Mouse (Mus musculus) lung, embryonic 15.5 days (tissue): Measurements from ENCODE around the gene Gm20696. TPM values are rescaled to one million over a fixed set of nuclear protein-coding genes. Genes with fewer than 3 reads are reported as not detected.

Source experiments
- ATAC-seq: fragments of 200-750 bp; cut with Nextera tagmentation; 2 replicates; pipeline ENCODE4 v1.8.0; 2017; ENCODE audit warnings: moderate number of reproducible peaks, borderline replicate concordance; ENCODE audit not compliant: low FRiP score, low TSS enrichment; ENCODE audit errors: extremely low read depth
- H3K27ac ChIP-seq: fragments of 300-500 bp; sonication (generic); 2 replicates; pipeline ENCODE4 v1.5.1; 2015; ENCODE audit warnings: moderate library complexity, mild to moderate bottlenecking, inconsistent platforms
- H3K27me3 ChIP-seq: fragments of 300-500 bp; sonication (generic); 2 replicates; pipeline ENCODE4 v1.6.1; 2015; ENCODE audit warnings: inconsistent platforms
- H3K36me3 ChIP-seq: fragments of 300-500 bp; sonication (generic); 2 replicates; pipeline ENCODE4 v1.6.1; 2015; ENCODE audit warnings: inconsistent platforms
- H3K4me1 ChIP-seq: fragments of 300-500 bp; sonication (generic); 2 replicates; pipeline ENCODE4 v1.6.1; 2015; ENCODE audit warnings: inconsistent platforms
- H3K4me2 ChIP-seq: fragments of 300-500 bp; sonication (generic); 2 replicates; pipeline ENCODE4 v1.6.1; 2015; ENCODE audit warnings: inconsistent platforms, mild to moderate bottlenecking, moderate library complexity
- H3K4me3 ChIP-seq: fragments of 300-500 bp; sonication (generic); 2 replicates; pipeline ENCODE4 v1.5.1; 2015; ENCODE audit warnings: mild to moderate bottlenecking, inconsistent platforms
- H3K9ac ChIP-seq: fragments of 300-500 bp; sonication (generic); 2 replicates; pipeline ENCODE4 v1.6.1; 2015; ENCODE audit warnings: inconsistent platforms
- H3K9me3 ChIP-seq: fragments of 300-500 bp; sonication (generic); 2 replicates; pipeline ENCODE4 v1.6.1; 2016; ENCODE audit warnings: inconsistent platforms
- WGBS: fragments of 180-500 bp; shearing (Covaris S2); methylation state at CpG from one replicate; pipeline ENCODE4 v1.1.7; 2015; 5-methylcytosine and 5-hydroxymethylcytosine counted together
- polyA plus RNA-seq: library from polyadenylated mRNA; unstranded; fragments of >200 nt; fragmentation: Nextera tagmentation; extraction: Ambion mirVana; gene quantifications from 2 replicates; pipeline ENCODE4 v1.2.1, GENCODE M21; 2015

The Gm20696 gene
- polyA plus RNA-seq, 1 experiment from 2014 or later: 3.8 TPM

- Histone ChIP-seq H3K36me3 (no peaks in the 10 kb centered on the region), H3K4me1 (peaks cover 13% of the 10 kb centered on the region), H3K4me2 (no peak overlapping the region), H3K27me3 (no peaks in the 10 kb centered on the region), H3K9ac (no peak overlapping the region), H3K4me3 (no peak overlapping the region), H3K27ac (no peak overlapping the region), H3K9me3 (no peaks in the 10 kb centered on the region)
- ATAC-seq: no peak
- 69% methylated on average over 7 of the region's 7 CpGs for WGBS
Measured at GRCm38 (mm10) chr6:99441100-99441499, 225.5 kb downstream of the Gm20696 start.

GRCm38 (mm10) chr6:99440606-99441005 is 226.0 kb downstream of the Gm20696 start:
- H3K9me3 ChIP-seq: no peaks in the 10 kb centered on the region
- no peak overlapping the region for H3K4me3 ChIP-seq
- no peak overlapping the region for H3K27ac ChIP-seq
- H3K36me3 ChIP-seq: no peaks in the 10 kb centered on the region
- no peak overlapping the region for H3K9ac ChIP-seq
- WGBS: 87% methylated on average over 2 of the region's 2 CpGs
- no peak for ATAC-seq
- H3K27me3 ChIP-seq: no peaks in the 10 kb centered on the region
- H3K4me1 ChIP-seq: peaks cover 13% of the 10 kb centered on the region
- H3K4me2 ChIP-seq: no peak overlapping the region

- no peak overlapping the region for H3K9ac ChIP-seq
- H3K36me3 ChIP-seq: peaks cover 2% of the 10 kb centered on the region; the same call in 1 of the 2 replicates
- ATAC-seq: no peak; the same call in 1 of the 2 replicates
- no peak overlapping the region; the same call in 1 of the 2 replicates for H3K4me2 ChIP-seq
- no peaks in the 10 kb centered on the region for H3K9me3 ChIP-seq
- no peak overlapping the region for H3K4me3 ChIP-seq
- H3K4me1 ChIP-seq: peaks cover 13% of the 10 kb centered on the region
- H3K27me3 ChIP-seq: no peaks in the 10 kb centered on the region
- WGBS: 31% methylated on average over 9 of the region's 9 CpGs
- H3K27ac ChIP-seq: peak overlapping the region; percentile 33; the same call in 1 of the 2 replicates
Measured at GRCm38 (mm10) chr6:99439878-99440361, 226.7 kb downstream of the Gm20696 start.

- Histone ChIP-seq H3K27me3 (no peaks in the 10 kb centered on the region), H3K4me3 (no peak overlapping the region), H3K9ac (no peak overlapping the region), H3K9me3 (no peaks in the 10 kb centered on the region), H3K36me3 (peaks cover 7% of the 10 kb centered on the region; the same call in 1 of the 2 replicates), H3K4me1 (peaks cover 13% of the 10 kb centered on the region), H3K27ac (peak overlapping the region; percentile 33; the same call in 1 of the 2 replicates), H3K4me2 (no peak overlapping the region; the same call in 1 of the 2 replicates)
- 42% methylated on average over 9 of the region's 9 CpGs for WGBS
- ATAC-seq: no peak
Measured at GRCm38 (mm10) chr6:99439214-99439877, 227.3 kb downstream of the Gm20696 start.

- Histone ChIP-seq H3K9me3 (no peaks in the 10 kb centered on the region), H3K4me3 (no peak overlapping the region), H3K27ac (no peak overlapping the region), H3K9ac (no peak overlapping the region), H3K36me3 (peaks cover 8% of the 10 kb centered on the region; the same call in 1 of the 2 replicates), H3K4me2 (no peak overlapping the region), H3K27me3 (no peaks in the 10 kb centered on the region), H3K4me1 (peaks cover 13% of the 10 kb centered on the region)
- 84% methylated on average over 6 of the region's 6 CpGs for WGBS
- ATAC-seq: no peak
Measured at GRCm38 (mm10) chr6:99436371-99436770, 230.2 kb downstream of the Gm20696 start.

- Histone ChIP-seq H3K27me3 (no peaks in the 10 kb centered on the region), H3K36me3 (peaks cover 8% of the 10 kb centered on the region; the same call in 1 of the 2 replicates), H3K4me1 (peaks cover 7% of the 10 kb centered on the region), H3K4me3 (no peak overlapping the region), H3K9me3 (no peaks in the 10 kb centered on the region), H3K4me2 (no peak overlapping the region), H3K9ac (no peak overlapping the region), H3K27ac (no peak overlapping the region)
- no peak for ATAC-seq
- WGBS: 93% methylated on average over 10 of the region's 10 CpGs
Measured at GRCm38 (mm10) chr6:99435140-99435539, 231.5 kb downstream of the Gm20696 start.

- peaks cover 5% of the 10 kb centered on the region; the same call in 1 of the 2 replicates for H3K4me1 ChIP-seq
- H3K9ac ChIP-seq: no peak overlapping the region
- no peaks in the 10 kb centered on the region for H3K9me3 ChIP-seq
- no peaks in the 10 kb centered on the region for H3K27me3 ChIP-seq
- H3K36me3 ChIP-seq: peaks cover 8% of the 10 kb centered on the region; the same call in 1 of the 2 replicates
- WGBS: 88% methylated on average over 9 of the region's 9 CpGs
- H3K27ac ChIP-seq: no peak overlapping the region
- H3K4me2 ChIP-seq: no peak overlapping the region
- no peak overlapping the region for H3K4me3 ChIP-seq
- ATAC-seq: no peak
Measured at GRCm38 (mm10) chr6:99433006-99433405, 233.6 kb downstream of the Gm20696 start.

GRCm38 (mm10) chr6:99431941-99432340 is 234.7 kb downstream of the Gm20696 start:
- Histone ChIP-seq H3K27me3 (no peaks in the 10 kb centered on the region), H3K27ac (no peak overlapping the region), H3K36me3 (peaks cover 8% of the 10 kb centered on the region; the same call in 1 of the 2 replicates), H3K4me3 (no peak overlapping the region), H3K9ac (no peak overlapping the region), H3K9me3 (no peaks in the 10 kb centered on the region), H3K4me1 (peaks cover 5% of the 10 kb centered on the region; the same call in 1 of the 2 replicates), H3K4me2 (no peak overlapping the region)
- ATAC-seq: no peak
- 54% methylated on average over 4 of the region's 4 CpGs for WGBS

GRCm38 (mm10) chr6:99430560-99430959 is 236.0 kb downstream of the Gm20696 start:
- ATAC-seq: no peak
- Histone ChIP-seq H3K27me3 (no peaks in the 10 kb centered on the region), H3K4me3 (no peak overlapping the region), H3K4me1 (peaks cover 5% of the 10 kb centered on the region; the same call in 1 of the 2 replicates), H3K9me3 (no peaks in the 10 kb centered on the region), H3K27ac (no peak overlapping the region), H3K4me2 (no peak overlapping the region), H3K9ac (no peak overlapping the region), H3K36me3 (peaks cover 8% of the 10 kb centered on the region; the same call in 1 of the 2 replicates)
- 89% methylated on average over 14 of the region's 14 CpGs for WGBS

- Histone ChIP-seq H3K9me3 (no peaks in the 10 kb centered on the region), H3K4me3 (no peak overlapping the region), H3K9ac (no peak overlapping the region), H3K27me3 (no peaks in the 10 kb centered on the region), H3K4me2 (no peak overlapping the region), H3K27ac (no peak overlapping the region), H3K36me3 (peaks cover 3% of the 10 kb centered on the region; the same call in 1 of the 2 replicates), H3K4me1 (peaks cover 5% of the 10 kb centered on the region; the same call in 1 of the 2 replicates)
- no peak for ATAC-seq
- 52% methylated on average over 16 of the region's 16 CpGs for WGBS
Measured at GRCm38 (mm10) chr6:99429378-99430131, 237.0 kb downstream of the Gm20696 start.

GRCm38 (mm10) chr6:99428961-99429360 is 237.6 kb downstream of the Gm20696 start:
- ATAC-seq: no peak
- Histone ChIP-seq H3K4me1 (peaks cover 5% of the 10 kb centered on the region; the same call in 1 of the 2 replicates), H3K4me3 (no peak overlapping the region), H3K9me3 (no peaks in the 10 kb centered on the region), H3K9ac (no peak overlapping the region), H3K36me3 (no peaks in the 10 kb centered on the region), H3K4me2 (no peak overlapping the region), H3K27ac (no peak overlapping the region), H3K27me3 (no peaks in the 10 kb centered on the region)
- WGBS: 61% methylated on average over 2 of the region's 2 CpGs

GRCm38 (mm10) chr6:99427301-99427700 is 239.3 kb downstream of the Gm20696 start:
- Histone ChIP-seq H3K9me3 (no peaks in the 10 kb centered on the region), H3K36me3 (no peaks in the 10 kb centered on the region), H3K4me3 (no peak overlapping the region), H3K4me1 (peaks cover 5% of the 10 kb centered on the region; the same call in 1 of the 2 replicates), H3K9ac (no peak overlapping the region), H3K27ac (no peak overlapping the region), H3K27me3 (no peaks in the 10 kb centered on the region), H3K4me2 (no peak overlapping the region)
- 80% methylated on average over 4 of the region's 4 CpGs for WGBS
- ATAC-seq: no peak
